Mouse (Mus musculus) embryo, embryonic 11.5 days (tissue): ENCODE measurements around the gene Rpp38.

Experiments
- DNase-seq: peaks from one replicate; pipeline ENCODE4 v3.0.0-alpha.2; 2012; ENCODE audit warnings: low read depth, low spot score

Rpp38 gene

GRCm38 (mm10) chr2:3332484-3333242, at the start of gene Rpp38:
TSS of gene Rpp38 (minus strand) at chr2:3332643.
- DNase-seq = peak; percentile 95

GRCm38 (mm10) chr2:3365127-3365526, 32.7 kb upstream of the Rpp38 start:
- DNase-seq = no peak

GRCm38 (mm10) chr2:3361067-3361466, 28.6 kb upstream of the Rpp38 start:
- DNase-seq = no peak

GRCm38 (mm10) chr2:3357887-3358286, 25.4 kb upstream of the Rpp38 start:
- no peak for DNase-seq

GRCm38 (mm10) chr2:3356311-3356710, 23.9 kb upstream of the Rpp38 start:
- no peak for DNase-seq

- no peak for DNase-seq
Observed at GRCm38 (mm10) chr2:3355793-3356192, 23.4 kb upstream of the Rpp38 start.

GRCm38 (mm10) chr2:3353160-3353559, 20.7 kb upstream of the Rpp38 start:
- DNase-seq = no peak

GRCm38 (mm10) chr2:3348919-3349318, 16.5 kb upstream of the Rpp38 start:
- peak; percentile 17 for DNase-seq

GRCm38 (mm10) chr2:3348422-3348821, 16.0 kb upstream of the Rpp38 start:
- no peak for DNase-seq

- DNase-seq = peak; percentile 32
Observed at GRCm38 (mm10) chr2:3335611-3336301, 3.3 kb upstream of the Rpp38 start, which contains the start of gene Acbd7. TSS of gene Acbd7 (plus strand) at chr2:3336168.

GRCm38 (mm10) chr2:3333761-3334160, 1.3 kb upstream of the Rpp38 start:
- DNase-seq = no peak

GRCm38 (mm10) chr2:3332056-3332455, 387 bp downstream of the Rpp38 start:
- no peak for DNase-seq

GRCm38 (mm10) chr2:3331071-3331703, 1.3 kb downstream of the Rpp38 start:
- DNase-seq = no peak

- DNase-seq = peak; percentile 20
Observed at GRCm38 (mm10) chr2:3327351-3327750, 5.1 kb downstream of the Rpp38 start.

- no peak for DNase-seq
Observed at GRCm38 (mm10) chr2:3326547-3326946, 5.9 kb downstream of the Rpp38 start.

- no peak for DNase-seq
Observed at GRCm38 (mm10) chr2:3324381-3325130, 7.9 kb downstream of the Rpp38 start.

- no peak for DNase-seq
Observed at GRCm38 (mm10) chr2:3323132-3323531, 9.3 kb downstream of the Rpp38 start.

- DNase-seq = no peak
Observed at GRCm38 (mm10) chr2:3305426-3306025, 26.9 kb downstream of the Rpp38 start.

GRCm38 (mm10) chr2:3295826-3296225, 36.6 kb downstream of the Rpp38 start:
- DNase-seq = no peak

- no peak for DNase-seq
Observed at GRCm38 (mm10) chr2:3292170-3292569, 40.3 kb downstream of the Rpp38 start.

GRCm38 (mm10) chr2:3289581-3289980, 42.9 kb downstream of the Rpp38 start:
- no peak for DNase-seq
